Mouse (Mus musculus): ENCODE data around the gene Rsf1. TPM values are rescaled to one million over a fixed set of nuclear protein-coding genes. Genes with fewer than 3 reads are reported as not detected.

The Rsf1 gene
- polyA plus RNA-seq, 1 experiment from 2014 or later, result 11.2 TPM

DNA sequence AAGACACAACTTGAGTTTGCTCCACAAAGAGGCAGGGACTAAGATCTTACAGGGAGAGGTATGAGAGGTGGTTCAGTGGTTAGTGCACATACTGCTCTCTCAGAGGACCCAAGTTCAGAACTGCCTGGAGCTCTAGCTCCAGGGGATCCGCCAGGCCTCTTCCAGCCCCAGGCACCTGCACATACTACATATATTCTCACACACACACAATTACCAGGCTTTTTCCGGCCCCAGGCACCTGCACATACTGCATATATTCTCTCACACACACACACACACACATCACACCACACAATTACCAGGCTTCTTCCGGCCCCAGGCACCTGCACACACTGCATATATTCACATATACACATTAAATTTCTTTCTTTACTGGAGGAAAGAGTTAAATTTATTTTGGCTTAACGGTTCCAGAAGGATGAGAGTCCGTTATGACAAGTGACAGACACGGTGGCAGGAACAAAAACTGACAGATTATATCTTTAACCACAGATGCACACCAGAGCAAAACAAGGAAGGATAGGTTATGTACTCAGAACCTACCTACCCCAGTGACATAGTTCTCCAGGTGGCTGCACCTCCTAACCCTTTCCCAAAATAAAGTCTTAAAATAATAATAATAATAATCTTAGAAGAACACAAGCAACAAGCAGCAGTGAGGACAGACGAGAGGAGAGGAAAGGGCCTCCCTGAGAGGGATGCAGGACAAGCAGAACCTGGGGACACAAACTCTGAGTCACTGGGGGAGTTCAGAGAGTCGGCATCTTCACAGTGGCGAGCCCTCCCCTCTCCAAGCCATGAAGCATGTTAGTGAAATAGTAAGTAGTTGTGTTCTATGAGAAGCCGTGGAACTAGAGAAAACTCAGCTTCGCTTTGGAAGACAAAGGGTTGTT lies 144.2 kb downstream of the Rsf1 start:
- Histone ChIP-seq H3K27me3 (replicated peaks) (no peaks in the 10 kb centered on the region), H3K9me3 (no peaks in the 10 kb centered on the region), H3K36me3 (peaks cover 55% of the 10 kb centered on the region), H3K4me1 (no peaks in the 10 kb centered on the region), H3K9ac (no peak overlapping the region), H3K27ac (replicated peaks) (no peak overlapping the region), H3K4me3 (no peak overlapping the region), H3K4me2 (no peak overlapping the region)
- no peak for ATAC-seq (ENCODE audit: extremely low read depth, insufficient number of reproducible peaks, low FRiP score, low TSS enrichment)
- 86% methylated on average over 11 of the region's 11 CpGs for WGBS

- no peak overlapping the region for H3K4me3 ChIP-seq
- no peak for ATAC-seq (ENCODE audit: extremely low read depth, insufficient number of reproducible peaks, low FRiP score, low TSS enrichment)
- H3K27me3 ChIP-seq (replicated peaks), result no peaks in the 10 kb centered on the region
- H3K4me1 ChIP-seq, result peaks cover 2% of the 10 kb centered on the region
- H3K9me3 ChIP-seq, result no peaks in the 10 kb centered on the region
- 98% methylated on average over 6 of the region's 6 CpGs for WGBS
- H3K36me3 ChIP-seq, result peaks cover 40% of the 10 kb centered on the region
- H3K4me2 ChIP-seq, result no peak overlapping the region
- H3K9ac ChIP-seq, result no peak overlapping the region
- H3K27ac ChIP-seq (replicated peaks), result no peak overlapping the region
These were observed 145.7 kb downstream of the Rsf1 start for GRCm38 (mm10) chr7:97725401-97725800.

DNA sequence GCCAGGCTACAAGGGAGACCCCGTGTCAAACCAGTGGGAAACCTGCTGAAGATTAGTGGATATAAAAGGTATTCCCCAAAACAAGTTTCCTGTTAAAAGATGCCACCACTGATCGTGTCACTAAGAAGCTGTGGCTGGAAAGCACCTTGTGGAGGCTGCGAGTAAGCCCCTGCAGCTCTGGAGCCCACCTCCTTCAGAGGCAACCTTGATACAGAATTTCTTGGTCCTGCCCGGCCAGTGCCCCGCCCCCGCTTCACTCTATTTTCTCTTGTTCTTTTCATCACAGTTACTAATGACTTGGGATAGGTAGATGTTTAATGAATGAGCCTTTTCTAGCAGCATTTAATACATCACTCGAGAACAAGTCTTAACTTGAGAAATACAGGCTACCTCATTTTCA lies 146.4 kb downstream of the Rsf1 start:
- H3K27me3 ChIP-seq (replicated peaks), result no peaks in the 10 kb centered on the region
- H3K36me3 ChIP-seq, result peaks cover 36% of the 10 kb centered on the region
- 82% methylated on average over 7 of the region's 7 CpGs for WGBS
- no peak for ATAC-seq (ENCODE audit: extremely low read depth, insufficient number of reproducible peaks, low FRiP score, low TSS enrichment)
- no peaks in the 10 kb centered on the region for H3K9me3 ChIP-seq
- H3K4me3 ChIP-seq, result no peak overlapping the region
- no peak overlapping the region for H3K9ac ChIP-seq
- no peak overlapping the region for H3K27ac ChIP-seq (replicated peaks)
- H3K4me2 ChIP-seq, result no peak overlapping the region
- peaks cover 4% of the 10 kb centered on the region for H3K4me1 ChIP-seq

- no peaks in the 10 kb centered on the region for H3K27me3 ChIP-seq (replicated peaks)
- no peaks in the 10 kb centered on the region for H3K9me3 ChIP-seq
- WGBS, result 68% methylated on average over 7 of the region's 7 CpGs
- no peak overlapping the region for H3K9ac ChIP-seq
- H3K4me2 ChIP-seq, result no peak overlapping the region
- H3K27ac ChIP-seq (replicated peaks), result no peak overlapping the region
- peaks cover 34% of the 10 kb centered on the region for H3K36me3 ChIP-seq
- ATAC-seq (ENCODE audit: extremely low read depth, insufficient number of reproducible peaks, low FRiP score, low TSS enrichment), result no peak
- peaks cover 4% of the 10 kb centered on the region for H3K4me1 ChIP-seq
- H3K4me3 ChIP-seq, result no peak overlapping the region
These were observed 147.1 kb downstream of the Rsf1 start for GRCm38 (mm10) chr7:97726778-97727177.

- 72% methylated on average over 14 of the region's 14 CpGs for WGBS
- Histone ChIP-seq H3K36me3 (peaks cover 19% of the 10 kb centered on the region), H3K27me3 (replicated peaks) (no peaks in the 10 kb centered on the region), H3K4me1 (peaks cover 8% of the 10 kb centered on the region), H3K9me3 (no peaks in the 10 kb centered on the region), H3K4me2 (no peak overlapping the region), H3K9ac (no peak overlapping the region), H3K4me3 (no peak overlapping the region), H3K27ac (replicated peaks) (no peak overlapping the region)
- no peak for ATAC-seq (ENCODE audit: extremely low read depth, insufficient number of reproducible peaks, low FRiP score, low TSS enrichment)
These were observed 149.3 kb downstream of the Rsf1 start for GRCm38 (mm10) chr7:97728666-97729614.

- Histone ChIP-seq H3K4me2 (no peak overlapping the region), H3K27me3 (replicated peaks) (no peaks in the 10 kb centered on the region), H3K9me3 (no peaks in the 10 kb centered on the region), H3K36me3 (peaks cover 8% of the 10 kb centered on the region), H3K4me3 (no peak overlapping the region), H3K27ac (replicated peaks) (no peak overlapping the region), H3K4me1 (peaks cover 8% of the 10 kb centered on the region), H3K9ac (no peak overlapping the region)
- WGBS, result 69% methylated on average over 3 of the region's 3 CpGs
- no peak for ATAC-seq (ENCODE audit: extremely low read depth, insufficient number of reproducible peaks, low FRiP score, low TSS enrichment)
These were observed 150.7 kb downstream of the Rsf1 start for GRCm38 (mm10) chr7:97730427-97730826.

- ATAC-seq (ENCODE audit: extremely low read depth, insufficient number of reproducible peaks, low FRiP score, low TSS enrichment), result no peak
- H3K4me1 ChIP-seq, result peaks cover 18% of the 10 kb centered on the region
- no peaks in the 10 kb centered on the region for H3K36me3 ChIP-seq
- no peak overlapping the region for H3K9ac ChIP-seq
- H3K27ac ChIP-seq (replicated peaks), result no peak overlapping the region
- H3K27me3 ChIP-seq (replicated peaks), result peaks cover 9% of the 10 kb centered on the region
- H3K4me2 ChIP-seq, result no peak overlapping the region
- 62% methylated on average over 5 of the region's 5 CpGs for WGBS
- H3K9me3 ChIP-seq, result no peaks in the 10 kb centered on the region
- no peak overlapping the region for H3K4me3 ChIP-seq
These were observed 153.9 kb downstream of the Rsf1 start for GRCm38 (mm10) chr7:97733606-97734005.

DNA sequence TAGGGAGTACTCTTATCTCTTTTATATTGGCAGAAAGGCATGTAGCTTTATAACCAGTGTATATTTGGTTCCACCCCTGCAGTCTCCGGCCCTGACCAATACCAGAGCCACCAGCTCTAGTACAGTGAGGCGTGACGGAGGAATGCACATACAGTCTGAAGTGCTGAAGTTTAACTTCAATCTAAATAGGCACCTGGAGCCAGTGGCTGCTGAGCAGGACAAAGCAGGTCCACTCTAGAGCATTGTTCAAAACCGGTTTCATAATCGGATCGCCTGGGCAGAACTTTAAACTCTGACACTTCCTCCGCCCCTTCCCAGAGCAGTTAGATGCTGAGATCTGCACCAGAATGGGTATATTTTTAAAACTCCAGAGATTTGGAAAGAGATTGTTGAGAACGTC lies 155.3 kb downstream of the Rsf1 start:
- Histone ChIP-seq H3K9ac (no peak overlapping the region), H3K4me1 (peaks cover 18% of the 10 kb centered on the region), H3K27ac (replicated peaks) (no peak overlapping the region), H3K36me3 (no peaks in the 10 kb centered on the region), H3K4me3 (no peak overlapping the region), H3K4me2 (no peak overlapping the region), H3K9me3 (no peaks in the 10 kb centered on the region), H3K27me3 (replicated peaks) (peaks cover 9% of the 10 kb centered on the region)
- WGBS, result 78% methylated on average over 8 of the region's 8 CpGs
- ATAC-seq (ENCODE audit: extremely low read depth, insufficient number of reproducible peaks, low FRiP score, low TSS enrichment), result no peak

DNA sequence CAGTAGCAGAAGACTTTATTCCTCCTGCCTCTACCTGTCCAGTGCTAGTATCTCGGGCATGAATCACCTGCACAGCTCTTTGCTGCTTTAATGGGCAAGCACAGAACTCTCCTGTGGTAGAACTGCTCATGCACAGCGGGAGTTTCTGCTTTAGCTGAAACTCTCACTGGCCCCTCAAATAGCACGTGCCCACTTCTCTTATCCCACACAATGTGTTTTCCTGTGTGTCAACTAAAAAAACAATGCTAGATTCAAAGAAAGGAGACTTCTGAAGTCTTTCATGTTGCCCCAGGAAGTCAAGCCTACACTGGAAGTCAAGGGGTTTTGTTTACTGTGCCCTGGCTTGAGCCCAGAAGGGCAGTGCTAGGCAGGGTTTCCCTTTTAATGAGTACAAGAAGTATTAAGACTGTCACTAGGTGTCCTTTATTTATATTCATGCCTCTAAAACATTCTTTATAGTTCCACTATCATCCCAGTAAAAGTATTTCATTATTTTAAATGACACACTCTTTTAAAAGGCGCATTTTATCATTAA lies 156.3 kb downstream of the Rsf1 start:
- H3K9me3 ChIP-seq, result no peaks in the 10 kb centered on the region

GRCm38 (mm10) chr7:97737256-97737637 lies 157.6 kb downstream of the Rsf1 start:
- Histone ChIP-seq H3K9me3 (no peaks in the 10 kb centered on the region), H3K9ac (peak overlapping the region; percentile 83), H3K36me3 (no peaks in the 10 kb centered on the region), H3K4me3 (peak overlapping the region; percentile 71), H3K4me1 (peaks cover 14% of the 10 kb centered on the region), H3K27me3 (replicated peaks) (peaks cover 9% of the 10 kb centered on the region), H3K4me2 (peak overlapping the region; percentile 99), H3K27ac (replicated peaks) (no peak overlapping the region)
- WGBS, result 10% methylated on average over 12 of the region's 12 CpGs
- ATAC-seq (ENCODE audit: extremely low read depth, insufficient number of reproducible peaks, low FRiP score, low TSS enrichment), result no peak

More for the DNA sequence above, 156.3 kb downstream of the Rsf1 start:
- H3K9ac ChIP-seq, result no peak overlapping the region
- no peak for ATAC-seq (ENCODE audit: extremely low read depth, insufficient number of reproducible peaks, low FRiP score, low TSS enrichment)
- no peak overlapping the region for H3K4me2 ChIP-seq
- no peak overlapping the region for H3K4me3 ChIP-seq
- 54% methylated on average over 4 of the region's 4 CpGs for WGBS
- peaks cover 9% of the 10 kb centered on the region for H3K27me3 ChIP-seq (replicated peaks)
- no peaks in the 10 kb centered on the region for H3K36me3 ChIP-seq
- H3K4me1 ChIP-seq, result peaks cover 14% of the 10 kb centered on the region
- no peak overlapping the region for H3K27ac ChIP-seq (replicated peaks)

All from heart, embryonic 13.5 days (tissue).